Mouse (Mus musculus) heart, adult 2 months (tissue): ENCODE results near the gene C130074G19Rik.

Experiments used
- CTCF ChIP-seq: fragments of 200-600 bp; IDR thresholded peaks from 2 replicates; pipeline ENCODE4 v1.8.1; 2022; ENCODE audit warnings: antibody characterized with exemption, mild to moderate bottlenecking, moderate library complexity
- EP300 ChIP-seq: fragments of 200-500 bp; IDR thresholded peaks from 2 replicates; pipeline ENCODE4 v1.6.1; 2011; ENCODE audit warnings: low read depth, low read length, control low read depth; ENCODE audit not compliant: insufficient read depth
- POLR2A ChIP-seq: fragments of 200-500 bp; IDR thresholded peaks from 2 replicates; pipeline ENCODE4 v1.6.1; 2011; ENCODE audit warnings: mild to moderate bottlenecking, low read depth, low read length, control low read depth; ENCODE audit not compliant: insufficient read depth

DNA sequence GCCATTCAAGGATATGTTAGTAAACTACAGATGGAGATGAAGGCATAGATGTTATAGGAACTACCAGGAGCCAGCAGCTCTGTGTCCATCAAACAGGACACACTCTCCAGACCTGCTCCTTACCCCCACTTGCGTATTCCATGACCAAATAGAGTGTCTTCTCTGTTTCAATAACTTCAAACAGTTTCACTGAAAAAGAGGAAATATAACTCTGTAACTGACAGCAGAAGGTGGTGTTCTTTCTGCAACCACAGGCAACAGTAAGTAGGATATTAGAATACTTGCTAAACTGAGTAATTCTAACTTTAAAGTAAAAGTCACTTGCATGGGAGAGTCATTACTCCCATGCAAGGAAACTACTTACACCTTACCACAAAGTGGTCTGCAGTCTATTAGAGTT lies 44.9 kb upstream of the C130074G19Rik start:
- TF ChIP-seq POLR2A (no peak), CTCF (no peak), EP300 (no peak)
